Mouse (Mus musculus): ENCODE results near the gene Trdmt1. TPM values are rescaled to one million over a fixed set of nuclear protein-coding genes. Genes with fewer than 3 reads are reported as not detected.

Gene Trdmt1
- 26.6 TPM for polyA plus RNA-seq (2014; fragmentation: Illumina TruSeq; extraction: RNeasy Lipid Tissue Mini Kit (QIAGEN cat#74804); ENCODE audit: low read depth, low replicate concordance)

GRCm38 (mm10) chr2:13544193-13544824 lies at the start of gene Trdmt1:
Gene Trdmt1, minus strand, starts transcription at chr2:13544668.

DNA sequence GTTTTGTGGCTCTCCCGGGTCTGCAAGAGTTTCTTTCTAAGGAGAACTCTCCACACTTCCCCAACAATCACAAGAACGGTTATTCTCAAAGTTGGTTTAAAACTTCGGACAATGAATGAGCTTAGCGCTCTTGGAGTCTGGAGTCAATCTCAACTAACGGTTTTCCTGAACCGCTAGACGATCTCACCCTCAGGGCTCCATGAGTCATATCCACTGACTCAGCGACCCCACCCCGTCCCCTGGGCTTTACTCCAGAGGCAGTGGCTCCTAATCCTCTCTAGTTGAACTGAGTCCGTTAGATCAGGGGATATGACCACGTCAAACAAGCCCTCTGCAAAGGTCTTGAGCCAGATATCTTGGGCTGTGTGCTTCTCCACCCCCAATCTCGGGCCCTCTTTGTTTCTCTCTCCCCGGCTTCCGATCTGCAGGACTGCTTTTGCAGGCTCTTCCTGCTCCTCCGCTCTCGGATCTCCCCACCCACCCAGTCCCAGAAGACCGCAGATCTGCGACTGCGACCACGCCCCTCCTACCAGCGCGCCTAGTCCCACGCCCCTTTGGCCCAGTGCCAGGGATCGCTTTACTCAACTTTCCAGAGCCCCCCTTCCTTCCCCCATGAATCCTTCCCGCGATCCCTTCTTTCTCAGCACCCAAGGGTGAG lies 29.1 kb upstream of the Trdmt1 start, which contains the start of gene Vim:
Vim (plus strand) TSS at position 520 of the 658 bp plus-strand sequence.

GRCm38 (mm10) chr2:13491734-13492133 lies 52.7 kb downstream of the Trdmt1 start, which contains the start of gene Cubn:
Gene Cubn, minus strand, starts transcription at chr2:13491813.

Other genes with a start within 250 kb of the Trdmt1 start
- 0.46 TPM for gene Cubn, start 52.9 kb downstream of the Trdmt1 start, polyA plus RNA-seq (2014; fragmentation: Illumina TruSeq; extraction: RNeasy Lipid Tissue Mini Kit (QIAGEN cat#74804); ENCODE audit: low read depth, low replicate concordance)
- gene Vim, start 29.3 kb upstream of the Trdmt1 start, polyA plus RNA-seq (2014; fragmentation: Illumina TruSeq; extraction: RNeasy Lipid Tissue Mini Kit (QIAGEN cat#74804); ENCODE audit: low read depth, low replicate concordance): 45.4 TPM
- gene St8sia6, start 249.4 kb upstream of the Trdmt1 start, polyA plus RNA-seq (2014; fragmentation: Illumina TruSeq; extraction: RNeasy Lipid Tissue Mini Kit (QIAGEN cat#74804); ENCODE audit: low read depth, low replicate concordance): 0.43 TPM